Mouse (Mus musculus) ES-CJ7 (cell line): ENCODE measurements around the gene Glod5.
"Not testable (repeated sequence)": the region's sequence is repeated elsewhere in the genome, so short reads cannot be mapped to it uniquely, and the experiment has no call there.

Experiments
- DNase-seq: peaks from one replicate; pipeline ENCODE4 v3.0.0; 2011; ENCODE audit warnings: low read depth, low spot score

The Glod5 gene

DNA sequence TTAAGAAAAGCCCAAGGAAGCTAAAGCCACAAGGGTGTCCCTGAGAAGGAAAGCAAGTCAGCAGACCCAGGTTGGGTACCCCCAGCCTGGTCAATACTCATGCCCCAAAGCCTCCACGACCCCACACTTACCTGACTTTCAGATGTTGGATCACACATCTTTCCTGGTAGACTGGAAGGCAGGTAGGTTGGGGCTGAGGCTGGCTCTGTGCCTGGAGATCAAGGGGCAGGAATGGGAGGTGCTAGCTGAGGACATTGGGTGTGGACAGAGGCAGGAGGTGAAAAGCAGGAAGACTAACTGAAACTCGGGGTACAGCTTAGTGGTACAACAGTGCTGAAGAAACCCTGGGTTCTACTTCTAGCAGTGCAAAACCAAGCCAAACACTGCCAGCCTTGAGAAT is at the start of gene Glod5:
TSS of gene Glod5 (minus strand) at position 207 of the 400 bp plus-strand sequence.
- DNase-seq, result no peak

DNA sequence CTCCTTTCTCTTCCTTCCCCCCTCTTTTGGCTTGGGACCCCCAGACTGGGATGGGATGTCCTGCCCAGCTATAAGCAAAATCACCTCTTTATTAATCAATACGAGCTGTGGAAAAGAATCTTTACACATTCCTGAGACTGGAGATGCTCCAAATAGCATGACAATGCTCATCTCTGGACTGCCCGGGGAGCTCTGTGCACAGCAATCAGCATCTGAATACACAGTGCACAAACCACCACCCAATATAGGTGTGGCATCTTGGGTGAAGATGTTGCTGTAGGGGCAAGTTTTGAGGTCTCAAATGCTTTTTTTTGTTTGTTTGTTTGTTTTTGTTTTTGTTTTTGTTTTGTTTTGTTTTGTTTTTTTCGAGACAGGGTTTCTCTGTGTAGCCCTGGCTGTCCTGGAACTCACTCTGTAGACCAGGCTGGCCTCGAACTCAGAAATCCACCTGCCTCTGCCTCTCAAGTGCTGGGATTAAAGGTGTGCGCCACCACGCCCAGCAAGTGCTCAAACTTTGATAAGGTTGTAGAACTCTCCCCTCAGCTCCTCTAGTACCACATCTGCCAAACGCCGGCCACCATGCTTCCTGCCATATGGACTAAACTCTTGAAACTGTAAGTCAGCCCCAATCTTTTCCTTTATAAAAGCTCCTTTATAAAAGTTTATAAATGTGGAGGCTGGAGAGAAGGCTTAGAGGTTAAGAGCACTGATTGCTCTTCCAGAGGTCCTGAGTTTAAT is 32.9 kb upstream of the Glod5 start:
- DNase-seq, result peak; percentile 89

DNA sequence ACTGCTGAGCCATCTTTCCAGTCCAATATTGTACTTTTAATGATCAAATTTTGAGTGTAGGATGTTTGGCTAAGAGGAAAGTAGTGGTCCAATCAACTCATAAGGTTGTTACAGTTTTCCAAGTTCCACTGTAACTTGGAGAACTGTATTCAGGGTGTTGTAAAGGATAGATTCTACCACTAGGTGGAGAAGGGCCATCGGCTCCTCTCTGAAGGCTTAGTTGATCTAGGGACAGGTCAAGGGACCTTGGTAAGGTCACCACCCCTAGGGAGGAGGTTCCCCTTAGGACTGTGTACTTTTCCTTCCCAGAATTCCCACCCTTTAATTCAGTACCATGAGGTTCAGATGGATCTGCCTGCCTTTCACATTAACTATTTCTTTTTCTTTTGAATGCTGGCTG is 14.7 kb upstream of the Glod5 start:
- peak; percentile 65 for DNase-seq

DNA sequence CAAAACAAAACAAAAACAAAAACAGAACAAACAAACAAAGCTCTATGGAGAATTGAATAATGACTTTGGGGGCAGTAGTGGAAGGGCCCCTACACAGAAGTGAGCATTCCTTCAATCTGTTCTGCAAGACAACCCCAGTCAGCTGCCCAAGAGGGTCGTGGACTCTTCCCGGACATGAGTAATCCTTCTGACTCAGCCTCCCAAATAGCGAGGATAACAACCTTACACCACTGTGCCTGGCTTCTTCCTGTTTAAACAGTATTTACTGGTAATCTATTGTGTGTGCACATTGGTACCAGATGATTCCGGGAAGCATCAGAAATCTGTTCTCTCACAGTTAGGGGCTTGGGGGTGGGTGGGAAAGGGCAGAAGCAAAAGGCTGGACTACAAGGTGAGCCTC is 8.5 kb upstream of the Glod5 start:
- DNase-seq, result no peak

DNA sequence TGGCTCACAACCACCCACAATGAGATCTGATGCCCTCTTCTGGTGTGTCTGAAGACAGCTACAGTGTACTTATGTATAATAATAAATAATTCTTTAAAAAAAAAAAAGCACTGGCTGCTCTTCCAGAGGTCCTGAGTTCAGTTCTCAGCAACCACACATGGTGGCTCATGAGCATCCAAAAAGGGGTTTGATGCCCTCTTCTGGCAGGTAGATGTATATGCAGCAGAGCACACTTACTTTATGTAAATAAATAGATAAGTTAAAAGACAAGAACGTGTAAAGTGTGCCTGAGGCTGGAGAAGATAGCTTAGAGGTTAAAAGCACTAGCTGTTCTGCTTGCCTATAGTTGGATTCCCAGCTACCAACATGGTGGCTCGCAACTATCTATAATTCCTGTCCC is 6.5 kb upstream of the Glod5 start:
- DNase-seq, result peak; percentile 20

DNA sequence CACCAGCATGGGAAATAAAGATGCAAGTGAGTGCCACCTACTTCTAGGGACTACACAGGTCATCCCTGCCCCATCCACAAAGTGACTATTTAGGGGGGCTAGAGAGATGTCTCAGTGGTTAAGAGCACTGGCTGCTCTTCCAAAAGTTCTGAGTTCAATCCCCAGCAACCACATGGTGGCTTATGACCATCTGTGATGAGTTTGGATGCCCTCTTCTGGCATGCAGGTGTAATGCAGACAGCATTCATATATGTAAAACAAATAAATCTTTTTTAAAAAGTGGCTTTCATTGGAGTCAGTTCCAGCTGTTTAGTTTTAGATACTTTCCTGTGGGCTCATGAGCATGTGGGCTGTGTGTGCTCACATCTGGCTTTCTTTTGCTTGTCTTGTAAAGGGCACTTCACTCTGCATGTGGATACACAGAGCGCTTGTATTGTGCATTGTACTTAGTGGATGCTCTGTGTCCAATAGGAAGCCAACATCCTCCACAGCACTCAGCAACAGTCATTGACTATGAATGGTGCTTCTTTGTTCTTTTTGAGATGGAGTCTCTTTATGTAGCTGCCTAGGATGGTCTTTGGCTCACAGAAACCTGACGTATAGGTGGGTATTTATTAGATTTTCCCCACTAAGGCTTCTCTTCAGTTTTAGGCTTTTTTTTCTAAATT is 2.0 kb upstream of the Glod5 start:
- peak; percentile 58 for DNase-seq

DNA sequence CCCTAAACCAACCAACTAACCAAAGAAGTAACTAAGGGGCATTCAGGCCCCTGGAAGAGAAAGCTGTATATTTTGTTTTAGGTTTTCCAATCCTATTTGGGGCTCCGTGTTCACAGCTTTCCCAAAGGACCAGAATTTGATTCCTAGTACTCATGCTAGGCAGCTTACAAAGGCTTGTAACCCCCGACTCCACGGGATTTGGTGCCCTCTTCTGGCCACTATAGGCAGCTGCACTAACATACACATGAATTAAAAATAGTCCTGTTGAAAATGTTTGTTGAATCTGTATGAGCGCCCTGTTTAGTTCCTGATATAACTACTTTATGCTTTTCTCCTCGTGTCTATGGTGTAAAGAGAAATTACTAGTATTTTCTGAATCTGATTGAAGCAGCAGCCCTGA is 1.1 kb downstream of the Glod5 start:
- peak; percentile 58 for DNase-seq

DNA sequence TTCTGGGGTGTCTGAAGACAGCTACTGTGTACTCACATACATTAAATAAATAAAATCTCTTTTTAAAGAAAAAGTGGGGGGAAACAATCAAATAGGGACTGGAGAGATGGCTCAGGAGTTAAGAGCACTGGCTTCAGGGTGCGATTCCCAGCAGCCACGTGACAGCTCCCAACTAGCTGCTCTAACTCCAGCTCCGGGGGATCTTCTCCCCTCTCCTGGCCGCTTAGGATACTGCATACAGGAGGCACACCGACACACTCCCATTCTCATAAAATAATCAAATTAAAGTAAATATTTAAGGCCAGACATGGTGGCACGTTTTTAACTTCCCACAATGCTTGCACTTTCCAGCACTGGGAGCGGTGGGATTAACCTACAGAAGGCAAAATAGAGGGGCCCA is 2.6 kb downstream of the Glod5 start:
- peak; percentile 62 for DNase-seq

DNA sequence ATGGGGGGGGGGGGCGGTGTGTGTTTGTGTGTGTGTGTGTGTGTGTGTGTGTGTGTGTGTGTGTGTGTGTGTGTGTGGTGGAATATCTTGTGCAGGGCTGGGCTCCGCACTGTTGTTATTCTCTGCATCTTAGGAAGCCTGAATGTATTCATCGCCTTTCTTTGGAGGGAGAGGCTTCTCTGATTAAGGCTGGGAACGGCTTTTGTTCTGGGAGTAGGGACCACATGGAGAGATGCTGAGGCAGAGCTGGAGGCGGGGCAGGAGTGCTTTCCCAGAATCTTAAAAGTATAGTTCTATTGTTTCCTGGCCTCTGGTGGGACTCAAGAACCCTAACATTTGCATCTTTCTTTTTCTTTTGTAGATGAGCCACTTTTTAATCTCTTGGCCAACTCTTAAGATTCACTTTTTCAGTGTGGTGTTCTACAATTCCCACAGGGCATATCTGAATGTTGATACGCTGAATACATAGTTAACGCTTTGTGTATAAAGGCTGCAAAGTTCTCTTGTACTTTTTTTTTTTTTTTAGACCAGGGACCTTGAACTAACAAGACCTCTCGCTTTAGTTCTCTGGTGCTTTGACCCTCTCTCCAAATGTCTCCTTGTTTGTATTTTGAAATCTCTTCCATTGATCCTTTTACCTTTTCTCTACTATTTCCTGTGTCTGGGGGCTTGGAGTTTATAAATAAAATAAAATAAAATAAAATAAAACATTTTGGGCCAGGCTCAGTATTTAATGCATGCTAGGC is 4.5 kb downstream of the Glod5 start:
- peak; percentile 86 for DNase-seq

DNA sequence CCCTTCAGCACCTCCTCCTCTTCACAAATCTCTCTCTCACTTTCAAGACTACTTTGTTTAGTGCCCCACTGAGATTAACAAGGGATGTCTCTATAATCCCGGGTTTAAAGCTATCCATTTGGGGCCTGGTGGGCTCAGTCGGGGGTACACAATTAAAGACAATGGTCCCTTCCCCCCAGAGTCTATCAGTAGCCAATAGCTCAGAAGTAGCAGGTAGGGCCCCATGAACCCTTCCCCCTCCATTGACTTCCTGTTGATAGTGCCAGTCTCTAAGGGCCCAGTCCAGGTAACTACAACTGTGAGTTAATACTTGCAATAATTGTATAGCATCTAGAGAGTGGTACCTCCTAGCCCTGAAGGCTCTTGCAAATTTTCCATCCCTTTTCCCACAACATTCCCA is 5.1 kb downstream of the Glod5 start:
- DNase-seq, result peak; percentile 65

DNA sequence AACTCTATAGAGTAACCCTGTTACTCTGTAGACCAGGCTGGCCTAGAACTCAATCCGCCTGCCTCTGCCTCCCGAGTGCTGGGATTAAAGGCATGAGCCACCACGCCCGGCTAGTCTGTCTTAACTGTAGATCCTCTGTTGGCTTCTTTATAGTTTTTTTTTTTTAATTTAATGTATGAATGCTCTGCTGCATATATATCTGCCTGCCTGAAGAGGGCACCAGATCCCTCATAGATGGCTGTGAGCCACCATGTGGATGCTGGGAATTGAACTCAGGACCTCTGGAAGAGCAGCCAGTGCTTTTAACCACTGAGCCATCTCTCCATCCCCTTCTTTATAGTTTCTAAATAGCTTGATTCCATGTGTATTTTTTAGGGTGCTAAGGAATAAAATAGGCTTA is 8.9 kb downstream of the Glod5 start:
- DNase-seq, result not testable (repeated sequence)

DNA sequence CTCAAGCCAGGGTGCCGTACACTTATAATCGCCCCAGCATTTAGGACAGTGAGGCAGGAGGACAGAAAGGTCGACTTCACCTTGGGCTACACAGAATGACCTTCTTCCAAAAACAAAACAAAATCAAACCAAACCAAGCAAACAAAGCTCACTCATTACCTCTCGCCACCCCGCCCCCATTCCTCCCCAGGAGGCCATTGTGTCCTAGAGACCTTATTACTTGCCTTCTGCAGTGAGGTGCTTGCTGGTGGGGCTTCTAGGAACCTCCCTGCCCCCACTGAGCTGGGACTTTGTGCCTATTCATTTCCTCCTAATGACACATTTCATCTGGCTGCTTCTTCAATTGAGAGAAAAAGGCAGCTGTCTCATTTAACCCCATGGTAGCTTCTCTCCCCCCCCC is 9.7 kb downstream of the Glod5 start:
- peak; percentile 91 for DNase-seq

DNA sequence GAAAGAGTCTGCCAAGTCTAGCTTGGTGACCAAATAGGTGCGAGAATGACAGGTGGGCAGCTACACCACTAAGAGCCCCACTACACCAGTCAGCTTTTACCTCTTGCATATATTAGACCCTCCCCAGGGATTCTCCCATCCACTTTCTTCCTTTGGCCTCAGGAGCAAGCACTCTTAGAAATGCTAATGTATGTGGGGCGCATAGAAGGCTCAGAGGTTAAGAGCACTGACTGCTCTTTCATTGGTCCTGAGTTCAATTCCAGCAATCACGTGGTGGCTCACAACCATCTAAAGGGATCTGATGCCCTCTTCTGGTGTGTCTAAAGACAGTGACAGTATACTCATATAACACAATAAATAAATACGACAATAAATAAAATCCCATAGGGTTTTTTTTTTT is 15.3 kb downstream of the Glod5 start:
- peak; percentile 88 for DNase-seq

DNA sequence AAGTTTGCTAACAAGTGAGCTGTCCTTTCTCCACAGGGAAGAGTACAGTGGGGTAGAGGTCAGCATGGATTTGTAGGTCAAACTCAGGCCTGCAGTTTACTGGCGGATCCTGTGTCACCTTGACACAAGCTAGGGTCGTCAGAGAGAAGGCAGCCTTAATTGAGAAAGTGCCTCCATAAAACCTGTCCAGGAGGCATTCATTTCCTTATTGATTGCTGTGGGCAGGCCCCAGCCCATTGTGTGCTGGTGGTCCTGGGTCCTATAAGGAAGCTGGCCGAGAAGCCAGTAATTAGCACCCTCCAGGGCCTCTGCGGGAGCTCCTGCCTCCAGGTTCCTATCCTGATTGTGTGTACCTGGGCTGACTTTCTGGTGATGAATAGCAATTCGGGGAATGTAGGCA is 16.3 kb downstream of the Glod5 start:
- DNase-seq, result peak; percentile 84

DNA sequence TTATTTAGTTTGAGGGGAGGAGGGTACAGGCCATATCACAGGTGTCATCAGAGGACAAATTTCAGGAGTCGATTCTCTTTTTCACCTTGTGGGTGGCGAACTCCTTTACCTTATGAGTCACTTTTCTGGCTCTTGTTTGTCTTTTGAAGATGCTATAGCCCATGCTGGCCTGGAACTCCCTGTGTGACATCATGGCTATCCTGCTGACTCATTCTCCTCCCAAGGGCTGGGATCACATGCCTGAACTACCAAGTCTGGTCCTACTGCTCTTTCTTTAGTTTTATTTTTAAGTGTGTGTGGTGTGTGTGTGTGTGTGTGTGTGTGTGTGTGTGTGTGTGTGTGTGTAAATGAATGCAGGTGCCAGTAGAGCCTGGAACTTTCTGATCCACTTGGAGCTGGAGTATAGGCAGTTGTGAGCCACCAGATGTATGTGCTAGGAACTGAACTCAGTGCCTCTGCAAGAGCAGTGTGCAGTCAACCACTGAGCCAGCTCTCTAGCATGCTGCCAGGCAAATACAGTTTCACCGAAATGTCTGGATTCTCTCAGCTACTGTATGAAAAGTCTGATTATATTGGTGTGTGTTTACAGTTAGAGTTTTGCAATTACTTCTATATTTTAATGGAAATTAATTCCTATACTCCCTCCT is 17.6 kb downstream of the Glod5 start:
- DNase-seq, result no peak

DNA sequence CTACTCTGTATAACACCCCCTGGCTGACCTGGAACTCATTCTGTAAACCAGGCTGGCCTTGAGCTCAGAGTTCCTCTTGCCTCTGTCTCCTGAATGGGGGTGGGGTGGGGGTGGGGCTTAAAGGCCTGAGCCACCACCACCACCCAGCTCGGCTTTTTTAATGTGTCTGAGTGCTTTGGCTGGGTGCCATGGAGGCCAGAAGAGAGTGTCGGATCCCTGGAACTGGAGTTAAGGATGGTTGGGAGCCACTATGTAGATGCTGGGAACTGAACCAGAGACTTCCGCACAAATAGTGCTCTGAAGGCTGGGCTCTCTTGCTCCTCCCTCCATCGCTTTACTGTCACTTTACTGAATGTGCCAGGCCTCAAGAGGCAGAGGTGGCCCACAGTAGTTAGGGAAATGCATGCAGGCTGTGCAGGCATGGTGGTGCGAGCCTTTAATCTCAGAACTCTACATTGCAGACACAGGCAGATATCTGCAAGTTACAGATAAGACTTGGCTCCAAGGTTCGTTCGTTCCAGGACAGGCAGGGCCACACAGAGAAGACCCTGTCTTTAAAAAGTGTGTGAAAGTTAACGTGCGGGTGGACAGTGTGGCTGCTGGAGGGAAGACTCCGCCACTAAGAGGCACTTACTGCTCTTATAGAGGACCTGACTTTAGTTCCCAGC is 25.1 kb downstream of the Glod5 start:
- DNase-seq, result peak; percentile 60

DNA sequence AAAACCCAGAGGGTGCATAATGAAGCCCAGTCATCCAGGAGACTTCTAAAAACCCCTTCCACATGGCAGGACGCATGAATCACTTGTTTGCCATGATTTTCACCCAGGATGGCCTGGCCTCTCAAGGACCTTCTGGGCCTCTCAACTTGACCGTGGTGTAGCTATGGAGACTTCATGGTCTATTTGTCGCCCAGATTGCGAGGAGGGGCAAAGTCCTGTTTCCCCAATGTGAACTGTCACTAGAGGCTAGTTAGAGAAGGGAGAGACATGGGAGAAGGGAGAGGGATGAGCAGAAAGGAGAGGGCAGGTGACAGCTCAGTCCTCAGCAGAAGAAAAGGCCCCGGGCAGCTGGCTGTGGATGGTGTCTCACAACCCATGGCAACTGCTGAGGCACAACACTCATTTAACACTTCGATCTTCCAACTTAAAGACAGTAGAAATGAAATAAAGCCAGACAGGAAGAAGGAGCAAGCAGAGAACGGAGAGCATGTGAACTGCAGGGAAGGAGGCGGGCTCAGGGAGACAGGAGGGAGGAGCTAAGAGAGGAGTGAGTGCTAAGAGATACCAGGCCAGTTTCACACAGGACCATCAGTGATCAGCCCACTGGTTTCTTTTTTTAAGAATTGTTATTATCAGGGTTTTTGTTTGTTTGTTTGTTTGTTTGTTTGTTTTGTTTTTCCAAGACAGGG is 25.8 kb downstream of the Glod5 start:
- DNase-seq, result peak; percentile 45

DNA sequence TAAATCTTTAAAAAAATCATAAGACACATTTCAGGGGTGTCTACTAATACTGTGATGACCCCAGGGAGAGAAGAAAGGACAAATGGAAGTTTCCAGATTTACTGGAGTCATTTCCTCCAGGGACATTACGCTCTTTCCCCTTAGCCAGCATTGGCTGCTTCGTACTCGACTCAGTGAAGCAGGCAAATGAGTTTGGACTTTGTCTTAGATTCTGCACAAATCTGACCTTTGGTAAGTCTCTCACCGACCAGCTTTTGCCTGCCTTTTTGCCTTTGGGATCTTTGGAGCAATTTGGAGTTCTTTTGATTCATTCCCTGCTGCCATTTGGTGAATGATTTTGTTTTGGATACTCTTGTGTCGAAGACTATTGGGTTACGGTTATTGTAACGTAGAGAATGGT is 36.9 kb downstream of the Glod5 start:
- no peak for DNase-seq

DNA sequence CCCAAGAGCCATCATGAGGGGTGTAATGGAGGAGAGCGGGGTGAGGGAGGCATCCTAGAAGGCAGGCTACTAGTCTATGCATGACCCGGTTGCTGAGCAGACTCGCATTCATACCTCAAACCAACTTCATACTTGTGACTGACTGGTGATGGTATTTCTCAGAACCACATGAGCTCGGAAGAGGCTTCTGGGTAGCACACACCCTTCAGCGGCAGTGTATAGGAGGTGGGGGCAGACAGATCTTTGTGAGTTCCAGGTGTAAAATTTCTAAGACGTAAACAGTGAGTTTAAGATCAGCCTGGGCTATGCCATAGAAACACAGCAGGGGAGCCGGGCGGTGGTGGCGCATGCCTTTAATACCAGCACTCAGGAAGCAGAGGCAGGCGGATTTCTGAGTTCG is 40.4 kb downstream of the Glod5 start, which contains the start of gene Gata1:
TSS of gene Gata1 (minus strand) at position 180 of the 400 bp plus-strand sequence.
- DNase-seq, result peak; percentile 10

DNA sequence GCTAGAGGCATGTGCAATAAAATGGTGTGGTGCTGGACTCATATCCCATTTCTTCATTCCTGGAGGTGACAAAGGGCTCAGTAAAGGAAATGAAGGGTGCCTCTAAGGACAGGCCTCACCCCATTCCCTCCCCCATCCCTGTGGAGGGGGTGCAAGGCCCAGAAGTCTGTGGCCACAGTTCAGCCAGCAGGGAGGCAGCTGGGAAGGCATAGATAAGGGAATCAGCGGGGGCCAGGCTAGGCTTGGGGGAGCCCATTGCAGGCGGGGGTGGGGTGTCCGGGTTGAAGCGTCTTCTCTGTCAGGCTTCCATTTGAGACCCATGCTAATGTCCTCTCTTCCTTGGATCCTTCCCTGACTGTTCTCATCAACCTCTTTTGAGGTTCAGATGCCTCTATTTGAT is 47.0 kb downstream of the Glod5 start:
- DNase-seq, result no peak

DNA sequence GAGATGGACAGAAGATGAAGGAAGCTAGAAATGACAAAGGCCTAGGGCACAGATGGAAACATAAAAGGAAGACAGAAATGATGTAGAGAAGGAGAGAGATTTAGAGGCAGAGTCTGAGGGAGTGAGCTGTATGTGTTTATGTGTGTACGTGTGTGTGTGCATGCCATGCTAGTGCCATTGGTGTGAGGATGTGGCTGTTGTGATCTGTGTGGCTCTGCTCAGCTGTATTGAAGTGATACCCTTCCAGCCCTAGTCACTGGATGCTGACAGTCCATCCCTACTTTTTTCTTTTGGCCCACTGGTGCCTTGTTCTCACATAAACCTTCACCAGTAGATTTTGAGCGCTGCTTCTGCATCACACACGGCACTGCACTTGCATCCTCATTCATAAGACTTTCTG is 49.4 kb downstream of the Glod5 start:
- DNase-seq, result no peak
